Mouse (Mus musculus) brain, embryonic 14.5 days (tissue): ENCODE data around the gene Xylt1.

Source experiments
- CTCF ChIP-seq: fragments of 200-500 bp; IDR thresholded peaks from 2 replicates; pipeline ENCODE4 v1.5.1; 2012; ENCODE audit warnings: inconsistent platforms, mild to moderate bottlenecking, moderate library complexity, borderline replicate concordance; ENCODE audit not compliant: insufficient read depth, insufficient read length; ENCODE audit errors: extremely low read depth
- POLR2A ChIP-seq: fragments of 200-500 bp; IDR thresholded peaks from 2 replicates; pipeline ENCODE4 v1.6.1; 2012; ENCODE audit warnings: mild to moderate bottlenecking, inconsistent platforms, borderline replicate concordance; ENCODE audit not compliant: poor library complexity, insufficient read depth, insufficient read length, severe bottlenecking; ENCODE audit errors: extremely low read depth

- TF ChIP-seq POLR2A (no peak), CTCF (no peak)
Observed at GRCm38 (mm10) chr7:117567252-117567651, 186.5 kb downstream of the Xylt1 start.
